Mouse (Mus musculus): ENCODE measurements around the gene Pdcd6ip.
"Not testable (repeated sequence)": the region's sequence is repeated elsewhere in the genome, so short reads cannot be mapped to it uniquely, and the experiment has no call there.

Pdcd6ip gene

DNA sequence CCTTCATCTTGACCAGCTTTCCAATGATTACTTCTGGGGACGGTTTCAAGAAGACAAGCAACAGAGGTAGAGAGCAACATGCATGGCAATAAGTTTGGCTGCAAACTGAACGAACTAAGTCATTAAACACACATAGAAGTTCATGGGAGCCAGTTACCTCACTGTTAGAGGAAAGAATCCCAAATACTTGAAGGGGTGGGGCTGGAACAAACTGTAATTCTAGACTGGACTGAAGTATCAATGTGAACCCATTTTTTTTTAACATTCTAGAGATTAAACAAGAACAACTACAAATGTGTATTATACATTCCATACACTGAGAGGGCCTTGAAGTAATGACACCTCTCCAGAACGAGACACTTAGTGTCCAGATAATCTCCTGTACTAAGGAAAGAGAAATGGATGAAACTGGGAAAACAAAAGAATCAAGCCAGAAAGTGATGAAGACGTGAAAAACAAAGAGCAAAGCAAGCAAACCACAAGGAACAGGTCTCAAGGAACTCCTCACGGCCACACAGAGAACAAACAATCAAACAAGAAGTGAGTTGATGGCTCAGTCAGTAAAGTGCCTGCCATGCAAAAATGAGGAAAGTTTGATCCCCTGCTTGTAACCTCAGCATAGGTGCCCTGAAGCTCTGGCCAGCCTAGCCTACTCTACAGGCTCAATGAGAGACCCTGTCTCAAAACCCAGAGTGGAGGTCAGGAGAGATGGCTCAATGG, 6.5 kb downstream of the Pdcd6ip start:
- DNase-seq (ENCODE audit: low read depth, low spot score), result no peak

- no peak for DNase-seq (ENCODE audit: low read depth, low spot score)
These were observed 20.6 kb downstream of the Pdcd6ip start for GRCm38 (mm10) chr9:113687461-113687860.

DNA sequence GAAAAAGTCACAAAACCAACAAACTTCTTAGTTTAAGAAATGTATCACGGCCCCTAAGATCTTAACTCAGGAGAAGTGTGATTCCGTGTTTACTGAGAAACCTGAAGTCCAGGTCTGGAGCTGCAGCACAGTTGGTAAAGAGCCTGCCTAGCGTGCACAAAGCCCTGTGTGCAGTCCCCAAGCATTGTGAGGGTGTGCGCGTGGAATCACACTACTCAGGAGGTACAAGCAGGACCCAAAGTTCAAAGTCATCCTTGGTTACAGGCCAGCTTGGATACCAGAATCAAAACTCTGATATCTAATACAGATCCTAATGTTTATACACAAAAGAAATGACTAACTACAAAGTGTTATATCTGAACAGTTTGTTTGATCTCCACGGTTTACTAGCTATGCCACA, 34.3 kb downstream of the Pdcd6ip start:
- DNase-seq (ENCODE audit: low read depth, low spot score), result no peak

- no peak for DNase-seq (ENCODE audit: low read depth, low spot score)
These were observed 35.7 kb downstream of the Pdcd6ip start for GRCm38 (mm10) chr9:113672352-113672751.

DNA sequence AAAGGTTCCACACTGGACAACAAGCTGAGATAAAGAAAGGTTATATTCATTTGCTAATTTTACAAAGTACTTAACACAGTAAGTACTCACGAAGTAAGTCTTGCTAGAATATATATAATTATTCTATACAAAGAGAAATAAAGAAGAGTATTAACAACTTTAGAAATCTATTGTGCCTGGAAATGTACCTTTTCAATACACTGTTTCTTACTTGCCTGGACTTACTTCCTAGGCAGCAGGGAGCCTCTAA, 37.3 kb downstream of the Pdcd6ip start:
- DNase-seq (ENCODE audit: low read depth, low spot score), result no peak

GRCm38 (mm10) chr9:113670105-113670856, 37.8 kb downstream of the Pdcd6ip start:
- no peak for DNase-seq (ENCODE audit: low read depth, low spot score)

DNA sequence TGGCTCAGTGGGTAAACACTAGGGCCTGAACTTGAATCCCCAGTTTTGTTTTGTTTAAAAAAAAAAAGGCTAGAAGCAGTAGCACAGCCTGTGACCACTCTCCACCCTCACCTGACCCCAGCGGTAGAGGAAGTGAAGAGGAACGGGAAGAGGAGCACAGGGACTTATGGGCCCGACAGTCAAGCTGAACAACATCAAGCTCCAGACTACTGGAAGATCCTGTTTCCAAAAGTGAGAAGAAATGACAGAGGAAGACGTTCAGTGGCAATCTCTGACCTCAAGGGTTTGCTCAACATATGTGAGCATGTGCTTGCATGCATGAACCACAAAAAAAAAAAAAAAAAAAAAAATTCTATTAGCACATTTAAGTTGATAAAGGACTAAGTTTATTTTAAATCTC, 44.6 kb downstream of the Pdcd6ip start:
- no peak for DNase-seq (ENCODE audit: low read depth, low spot score)

DNA sequence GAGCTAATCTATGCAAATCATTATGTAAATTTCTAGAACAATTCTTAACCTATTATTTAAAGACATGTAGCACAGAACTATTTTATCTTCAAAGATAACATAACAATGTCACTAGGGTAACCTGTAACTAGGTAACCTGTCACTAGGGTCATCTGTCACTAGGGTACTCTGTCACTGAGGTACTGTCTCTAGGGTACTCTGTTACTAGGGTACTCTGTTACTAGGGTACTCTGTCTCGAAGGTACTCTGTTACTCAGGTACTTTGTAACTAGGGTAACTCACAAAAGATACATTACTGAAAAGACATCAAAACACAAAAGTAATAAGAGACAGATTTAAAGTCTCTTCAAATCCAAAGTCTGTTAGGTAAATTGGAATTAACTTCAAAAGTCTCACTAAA, 50.2 kb downstream of the Pdcd6ip start:
- DNase-seq (ENCODE audit: low read depth, low spot score), result no peak

DNA sequence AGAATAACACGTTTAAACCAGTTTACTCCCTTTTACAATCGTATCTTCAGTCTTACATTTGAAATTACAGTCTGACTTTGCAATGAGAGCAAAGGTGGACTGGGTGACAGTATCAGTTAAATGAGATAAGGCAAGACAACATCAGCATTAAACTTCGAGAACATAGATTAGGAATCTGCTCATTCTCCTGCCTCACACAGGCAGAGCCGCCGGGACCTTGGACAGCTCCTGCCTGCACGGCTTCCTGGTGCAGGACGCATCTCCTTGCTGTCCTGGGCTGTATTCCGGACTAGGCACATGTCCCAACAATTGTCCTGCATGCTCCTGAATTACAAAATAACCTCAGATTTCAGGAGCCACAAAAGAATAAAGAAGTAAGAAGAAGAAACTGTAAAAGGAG, 54.5 kb downstream of the Pdcd6ip start:
- no peak for DNase-seq (ENCODE audit: low read depth, low spot score)

DNA sequence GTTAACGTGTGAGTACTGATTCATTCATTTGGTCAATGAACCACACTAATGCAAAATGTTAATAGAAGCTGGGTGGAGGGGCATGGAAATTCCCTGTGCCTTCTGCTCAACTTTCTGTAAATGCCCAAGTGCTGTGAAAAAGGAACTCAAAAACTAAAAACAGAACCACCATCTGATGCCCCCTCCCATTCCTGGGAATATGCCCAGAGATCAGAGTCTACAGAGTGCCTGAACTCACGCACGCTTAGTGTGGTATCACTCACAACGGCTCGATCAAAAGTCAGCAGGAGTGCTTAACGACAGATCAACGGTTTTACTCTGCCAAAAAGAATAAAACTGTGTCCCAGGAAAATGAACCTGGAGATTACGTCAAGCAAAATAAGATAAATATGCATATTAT, 57.3 kb downstream of the Pdcd6ip start:
- no peak for DNase-seq (ENCODE audit: low read depth, low spot score)

- DNase-seq (ENCODE audit: low read depth, low spot score), result not testable (repeated sequence)
These were observed 58.8 kb downstream of the Pdcd6ip start for GRCm38 (mm10) chr9:113649211-113649610.

DNA sequence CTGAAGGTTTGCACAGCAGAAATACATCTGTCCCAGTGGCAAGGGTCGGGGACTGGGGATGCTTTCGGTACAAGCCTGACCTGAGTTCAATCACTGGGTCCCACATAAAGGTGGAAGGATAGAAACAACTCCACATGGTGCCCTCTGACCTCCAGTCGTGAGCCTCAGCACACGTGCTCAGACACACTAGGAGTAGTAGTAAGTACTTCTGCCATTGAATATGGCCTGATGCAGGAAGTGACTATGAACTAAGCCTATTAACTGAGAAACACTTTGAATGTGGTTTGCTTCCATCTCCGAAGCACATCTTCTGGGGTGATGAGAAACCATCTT, 62.3 kb downstream of the Pdcd6ip start:
- DNase-seq (ENCODE audit: low read depth, low spot score), result no peak

- DNase-seq (ENCODE audit: low read depth, low spot score), result peak; percentile 60
These were observed 62.8 kb downstream of the Pdcd6ip start for GRCm38 (mm10) chr9:113645153-113645836.

DNA sequence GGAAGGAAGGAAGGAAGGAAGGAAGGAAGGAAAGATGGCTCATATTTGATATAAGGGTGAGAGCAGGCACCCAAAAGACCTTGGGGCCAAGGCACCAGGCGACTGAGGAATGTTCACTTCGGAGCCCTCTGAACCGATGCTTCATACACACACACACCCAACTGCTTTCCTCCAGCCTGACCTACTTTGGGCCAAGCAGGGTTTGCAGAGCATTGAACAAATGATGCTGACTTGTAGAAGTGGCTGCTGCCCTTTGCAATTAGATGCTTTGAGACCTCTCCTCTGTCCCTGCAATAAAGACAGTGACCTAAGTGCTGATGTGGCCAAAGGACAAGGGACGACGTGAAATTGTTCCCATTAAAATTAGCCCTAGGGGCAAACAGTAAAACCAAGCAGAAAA, 63.4 kb downstream of the Pdcd6ip start:
- no peak for DNase-seq (ENCODE audit: low read depth, low spot score)

GRCm38 (mm10) chr9:113644076-113644475, 64.0 kb downstream of the Pdcd6ip start:
- no peak for DNase-seq (ENCODE audit: low read depth, low spot score)

- no peak for DNase-seq (ENCODE audit: low read depth, low spot score)
These were observed 64.4 kb downstream of the Pdcd6ip start for GRCm38 (mm10) chr9:113643669-113644068.

DNA sequence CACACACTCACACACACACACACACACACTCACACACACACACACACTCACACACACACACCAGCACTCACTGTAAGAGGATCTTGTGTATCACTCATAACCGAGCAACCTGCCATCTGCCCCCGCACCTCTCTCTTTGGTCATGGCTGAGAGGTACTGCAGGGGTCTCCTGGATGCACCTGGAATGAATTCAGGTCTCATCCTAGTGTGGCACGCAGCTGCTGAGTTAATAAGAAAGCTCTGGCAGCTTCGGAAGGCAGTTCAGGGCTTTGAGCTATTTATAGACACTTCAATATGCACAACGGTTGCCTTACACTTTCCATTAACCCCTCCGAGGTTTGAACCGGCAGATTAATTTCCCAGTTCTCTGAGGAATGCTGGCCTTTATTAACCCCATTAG, 73.1 kb downstream of the Pdcd6ip start:
- no peak for DNase-seq (ENCODE audit: low read depth, low spot score)

GRCm38 (mm10) chr9:113633168-113633744, 74.8 kb downstream of the Pdcd6ip start:
- DNase-seq (ENCODE audit: low read depth, low spot score), result peak; percentile 76

DNA sequence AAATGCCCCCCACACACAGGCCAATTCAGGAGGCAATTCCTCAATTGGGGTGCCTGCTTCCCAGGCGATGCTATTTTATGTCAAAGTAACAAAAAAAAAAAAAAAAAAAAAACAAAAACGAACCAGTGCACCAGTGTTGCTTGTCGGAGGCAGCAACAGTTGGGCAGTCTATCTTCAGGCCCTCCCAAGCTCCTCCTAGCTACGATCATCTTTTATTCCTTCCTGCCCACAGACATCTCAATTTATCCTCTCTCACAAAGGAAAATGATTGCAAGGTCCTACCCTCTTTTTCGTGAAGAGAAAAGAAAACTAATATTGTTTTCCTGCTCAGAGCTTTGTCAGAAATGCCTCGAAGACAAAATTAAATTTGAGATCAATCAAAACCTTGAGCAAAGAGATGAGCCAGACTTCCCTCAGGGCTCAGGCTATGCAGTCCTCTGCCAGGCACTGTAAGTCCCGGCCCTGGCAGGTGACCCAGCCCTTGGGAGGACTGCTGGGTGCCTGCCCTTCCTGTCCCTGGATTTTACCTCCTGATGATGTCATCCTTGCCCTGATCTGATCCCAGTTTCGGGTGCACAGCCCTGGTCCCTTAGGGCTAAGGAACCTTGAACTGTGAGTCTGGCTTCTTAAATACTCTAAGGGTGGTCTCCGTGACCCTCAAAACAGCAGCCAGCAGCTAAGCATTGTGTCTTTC, 75.6 kb downstream of the Pdcd6ip start:
- DNase-seq (ENCODE audit: low read depth, low spot score), result peak; percentile 47

DNA sequence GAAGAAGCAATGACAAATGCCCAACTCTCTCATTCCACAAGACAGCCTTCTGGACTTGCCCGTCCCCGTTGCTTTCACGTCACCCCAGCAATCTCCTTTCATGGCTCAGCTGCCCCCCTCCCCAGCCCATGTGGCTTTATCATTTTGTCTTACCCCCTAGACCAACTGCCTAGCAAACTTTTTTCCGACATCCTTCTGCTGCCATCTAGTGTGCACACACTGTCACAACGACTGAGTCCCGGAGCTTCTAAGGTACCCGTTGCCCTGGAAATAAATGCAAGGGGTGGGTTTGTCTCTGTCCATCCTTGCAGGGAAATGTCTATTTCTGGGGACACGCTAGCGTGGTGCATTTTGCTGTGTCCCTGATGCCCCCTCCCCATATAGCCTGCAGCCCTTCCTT, 78.4 kb downstream of the Pdcd6ip start:
- peak; percentile 75 for DNase-seq (ENCODE audit: low read depth, low spot score)

- DNase-seq (ENCODE audit: low read depth, low spot score), result no peak
These were observed 78.9 kb downstream of the Pdcd6ip start for GRCm38 (mm10) chr9:113629191-113629590.

GRCm38 (mm10) chr9:113628780-113629179, 79.3 kb downstream of the Pdcd6ip start:
- DNase-seq (ENCODE audit: low read depth, low spot score), result no peak

Data from telencephalon, adult 2 months (tissue).